15 mouse cellular contexts compared by ENCODE assay signal in genomic region chr12:102599801-102600200, GRCm38 (mm10). TPM values are rescaled to one million over a fixed set of nuclear protein-coding genes. Genes with fewer than 3 reads are reported as not detected.
DNase-seq lines count a peak whose midpoint lies in the region; ATAC-seq and TF ChIP-seq lines count a peak whose summit lies in the region.
"Had no signal": no experiment of that assay in that cellular context is flagged by ENCODE, and none has a peak within 500 bp of the region (broad histone marks: within the 10 kb centered on the region; RNA-seq: fewer than 3 reads in every experiment).

No protein-coding gene starts in this region.

- TF ChIP-seq POLR2A in myocyte (IDR thresholded peaks at IDR 0.05; ENCODE audit: insufficient read length, low read depth), result no peak

- no peak for TF ChIP-seq CTCF in lung, embryonic 14.5 days (IDR thresholded peaks at IDR 0.05; ENCODE audit: low read depth)

- 0 out of 2 replicates have a peak, but pooled peaks cover 4% of the 10 kb centered on the region for H3K4me1 ChIP-seq in lung, embryonic 14.5 days (ENCODE audit: insufficient read depth)

- H3ac ChIP-seq in myocyte (ENCODE audit: control insufficient read depth, insufficient read length), result no peak overlapping the region

- no peak overlapping the region for H3K9ac ChIP-seq in lung, embryonic 14.5 days
- H3K9ac ChIP-seq: midbrain, embryonic 15.5 days had no signal

- no peaks in the 10 kb centered on the region for H3K36me3 ChIP-seq in lung, embryonic 14.5 days (ENCODE audit: insufficient read depth)
- no peaks in the 10 kb centered on the region for H3K36me3 ChIP-seq in myocyte (ENCODE audit: control insufficient read depth, insufficient read depth)
- H3K36me3 ChIP-seq: midbrain, embryonic 15.5 days had no signal

- WGBS in lung, embryonic 14.5 days, result 72% methylated on average over 7 of the region's 7 CpGs

- no peaks in the 10 kb centered on the region for H3K79me2 ChIP-seq in myocyte (ENCODE audit: control insufficient read depth, insufficient read depth)

- no peak for ATAC-seq in cerebellum, adult (ENCODE audit: insufficient number of reproducible peaks, low FRiP score, low TSS enrichment)
- no peak for ATAC-seq in lung, embryonic 14.5 days (ENCODE audit: insufficient read depth)
- ATAC-seq: lung, postnatal 0 days; midbrain, embryonic 15.5 days had no signal

- H3K27ac ChIP-seq in lung, embryonic 14.5 days (ENCODE audit: low read depth), result no peak overlapping the region
- H3K27ac ChIP-seq: midbrain, embryonic 15.5 days had no signal

- no peaks in the 10 kb centered on the region for H3K9me3 ChIP-seq in lung, embryonic 14.5 days (ENCODE audit: low read depth, low read length)

- H3K4me2 ChIP-seq in lung, embryonic 14.5 days, result no peak overlapping the region
- peak overlapping the region; percentile 16 for H3K4me2 ChIP-seq in myocyte (ENCODE audit: low read depth)
- H3K4me2 ChIP-seq: midbrain, embryonic 15.5 days had no signal

- H3K27me3 ChIP-seq in lung, embryonic 14.5 days (ENCODE audit: insufficient read depth, low read length), result no peaks in the 10 kb centered on the region
- H3K27me3 ChIP-seq in myocyte (ENCODE audit: control insufficient read depth, insufficient read depth, insufficient read length), result no peaks in the 10 kb centered on the region
- H3K27me3 ChIP-seq: midbrain, embryonic 15.5 days had no signal

- DNase-seq in cerebellum, adult 8-10 months, result peak; percentile 56
- DNase-seq in lung, embryonic 14.5 days, result peak; percentile 17
- no peak for DNase-seq in lung, postnatal 36 days
- peak; percentile 54 for DNase-seq in kidney, adult 18-20 months
- DNase-seq in c-Kit-positive CD71-positive TER-119-positive erythroid progenitor cells, embryonic 14.5 days (ENCODE audit: low spot score), result no peak
- DNase-seq in lung, adult 18-20 months, result no peak
- DNase-seq: adrenal gland, postnatal 25 days; B cell, adult 2 months; gastrocnemius, postnatal 14 days; heart, postnatal 36 days; thymus, postnatal 36 days had no signal

- H3K4me3 ChIP-seq in lung, embryonic 14.5 days (ENCODE audit: low read depth, low read length), result no peak overlapping the region
- H3K4me3 ChIP-seq in myocyte, result no peak overlapping the region
- H3K4me3 ChIP-seq: midbrain, embryonic 15.5 days had no signal

TF ChIP-seq in myocyte, 11 proteins besides CTCF, POLR2A, EP300 and RAD21:
- no peak for TF ChIP-seq CEBPB (IDR thresholded peaks at IDR 0.05; ENCODE audit: insufficient read depth, poor library complexity, severe bottlenecking)
- TF ChIP-seq TCF12 (IDR thresholded peaks at IDR 0.05; ENCODE audit: insufficient read depth, poor library complexity, severe bottlenecking), result no peak
- TF ChIP-seq E2F4 (IDR thresholded peaks at IDR 0.05; ENCODE audit: insufficient read depth), result no peak
- TF ChIP-seq TCF3 (IDR thresholded peaks at IDR 0.05; ENCODE audit: insufficient read length, low read depth), result no peak
- no peak for TF ChIP-seq REST (IDR thresholded peaks at IDR 0.05; ENCODE audit: insufficient read depth, insufficient read length)
- no peak for TF ChIP-seq MAX (IDR thresholded peaks at IDR 0.05; ENCODE audit: low read depth)
- TF ChIP-seq MYOG (IDR thresholded peaks at IDR 0.05; ENCODE audit: control insufficient read depth in 1 of 3, insufficient read depth in 1 of 3, insufficient read length in 2 of 3, low read depth in 2 of 3), result no peak
- TF ChIP-seq MYOD1 (IDR thresholded peaks at IDR 0.05; ENCODE audit: control insufficient read depth in 1 of 3, insufficient read length in 2 of 3, low read depth in 2 of 3), result no peak
- TF ChIP-seq USF1 (IDR thresholded peaks at IDR 0.05; ENCODE audit: low read depth), result no peak
- TF ChIP-seq SRF (IDR thresholded peaks at IDR 0.05; ENCODE audit: control insufficient read depth, insufficient read length, low read depth), result no peak
- TF ChIP-seq POLR2AphosphoS2 (IDR thresholded peaks at IDR 0.05; ENCODE audit: insufficient read length, low read depth), result no peak

RNA-seq across cellular contexts. Expression of gene Chga, which starts 45.0 kb away (rescaled TPM):
- polyA plus RNA-seq in lung, embryonic 14.5 days (2014; fragmentation: Nextera tagmentation; extraction: Ambion mirVana), result 0.23 and 0.43 TPM in 2 replicates
- not detected for polyA plus RNA-seq in myocyte (2012; fragmentation: generic; extraction: Trizol)

Comparison
In these comparisons a context has a peak if more than half of its experiments do, and no peak if none do; other contexts are left out.
1. DNase-seq: peak in cerebellum, adult 8-10 months (single experiment), lung, embryonic 14.5 days (single experiment) and kidney, adult 18-20 months (single experiment); none in lung, postnatal 36 days (single experiment), c-Kit-positive CD71-positive TER-119-positive erythroid progenitor cells, embryonic 14.5 days (single experiment) and lung, adult 18-20 months (0 of 2).